Mouse (Mus musculus): Measurements from ENCODE around the gene Znrf3. TPM values are rescaled to one million over a fixed set of nuclear protein-coding genes. Genes with fewer than 3 reads are reported as not detected.

Gene Znrf3
- polyA plus RNA-seq, 1 experiment = 13.0 TPM

- Histone ChIP-seq H3K27ac (ENCODE audit: control insufficient read depth, insufficient read depth, low read depth, low read length) (no peak overlapping the region), H3K4me1 (ENCODE audit: control insufficient read depth, insufficient read depth, low read length) (no peaks in the 10 kb centered on the region), H3K4me3 (ENCODE audit: control insufficient read depth, low read depth, low read length) (no peak overlapping the region), H3K27me3 (ENCODE audit: control insufficient read depth, insufficient read depth, low read length) (no peaks in the 10 kb centered on the region), H3K36me3 (ENCODE audit: control insufficient read depth, insufficient read depth, low read length) (no peaks in the 10 kb centered on the region)
- TF ChIP-seq CTCF (IDR thresholded peaks at IDR 0.05; ENCODE audit: control insufficient read depth, insufficient read depth, insufficient replicate concordance, low read depth, low read length) (no peak), POLR2A (IDR thresholded peaks at IDR 0.05; ENCODE audit: control insufficient read depth, low read depth, low read length) (no peak)
Measured at GRCm38 (mm10) chr11:5354753-5355152, 89.9 kb downstream of the Znrf3 start.

GRCm38 (mm10) chr11:5353032-5353431 is 91.6 kb downstream of the Znrf3 start:
- Histone ChIP-seq H3K27me3 (ENCODE audit: control insufficient read depth, insufficient read depth, low read length) (no peaks in the 10 kb centered on the region), H3K4me3 (ENCODE audit: control insufficient read depth, low read depth, low read length) (no peak overlapping the region), H3K27ac (ENCODE audit: control insufficient read depth, insufficient read depth, low read depth, low read length) (no peak overlapping the region), H3K36me3 (ENCODE audit: control insufficient read depth, insufficient read depth, low read length) (no peaks in the 10 kb centered on the region), H3K4me1 (ENCODE audit: control insufficient read depth, insufficient read depth, low read length) (no peaks in the 10 kb centered on the region)
- TF ChIP-seq CTCF (IDR thresholded peaks at IDR 0.05; ENCODE audit: control insufficient read depth, insufficient read depth, insufficient replicate concordance, low read depth, low read length) = no peak
- TF ChIP-seq POLR2A (IDR thresholded peaks at IDR 0.05; ENCODE audit: control insufficient read depth, low read depth, low read length) = no peak

- Histone ChIP-seq H3K27ac (ENCODE audit: control insufficient read depth, insufficient read depth, low read depth, low read length) (no peak overlapping the region), H3K4me3 (ENCODE audit: control insufficient read depth, low read depth, low read length) (no peak overlapping the region), H3K4me1 (ENCODE audit: control insufficient read depth, insufficient read depth, low read length) (no peaks in the 10 kb centered on the region), H3K27me3 (ENCODE audit: control insufficient read depth, insufficient read depth, low read length) (no peaks in the 10 kb centered on the region), H3K36me3 (ENCODE audit: control insufficient read depth, insufficient read depth, low read length) (no peaks in the 10 kb centered on the region)
- TF ChIP-seq POLR2A (IDR thresholded peaks at IDR 0.05; ENCODE audit: control insufficient read depth, low read depth, low read length) (no peak), CTCF (IDR thresholded peaks at IDR 0.05; ENCODE audit: control insufficient read depth, insufficient read depth, insufficient replicate concordance, low read depth, low read length) (no peak)
Measured at GRCm38 (mm10) chr11:5349483-5349882, 95.2 kb downstream of the Znrf3 start.

- Histone ChIP-seq H3K36me3 (ENCODE audit: control insufficient read depth, insufficient read depth, low read length) (no peaks in the 10 kb centered on the region), H3K27me3 (ENCODE audit: control insufficient read depth, insufficient read depth, low read length) (no peaks in the 10 kb centered on the region), H3K4me1 (ENCODE audit: control insufficient read depth, insufficient read depth, low read length) (no peaks in the 10 kb centered on the region), H3K27ac (ENCODE audit: control insufficient read depth, insufficient read depth, low read depth, low read length) (no peak overlapping the region), H3K4me3 (ENCODE audit: control insufficient read depth, low read depth, low read length) (no peak overlapping the region)
- TF ChIP-seq CTCF (IDR thresholded peaks at IDR 0.05; ENCODE audit: control insufficient read depth, insufficient read depth, insufficient replicate concordance, low read depth, low read length) = no peak
- no peak for TF ChIP-seq POLR2A (IDR thresholded peaks at IDR 0.05; ENCODE audit: control insufficient read depth, low read depth, low read length)
Measured at GRCm38 (mm10) chr11:5346845-5347640, 97.6 kb downstream of the Znrf3 start.

- no peak overlapping the region for H3K27ac ChIP-seq (ENCODE audit: control insufficient read depth, insufficient read depth, low read depth, low read length)
- no peak overlapping the region for H3K4me3 ChIP-seq (ENCODE audit: control insufficient read depth, low read depth, low read length)
- H3K36me3 ChIP-seq (ENCODE audit: control insufficient read depth, insufficient read depth, low read length) = no peaks in the 10 kb centered on the region
- H3K27me3 ChIP-seq (ENCODE audit: control insufficient read depth, insufficient read depth, low read length) = no peaks in the 10 kb centered on the region
- H3K4me1 ChIP-seq (ENCODE audit: control insufficient read depth, insufficient read depth, low read length) = no peaks in the 10 kb centered on the region
- TF ChIP-seq POLR2A (IDR thresholded peaks at IDR 0.05; ENCODE audit: control insufficient read depth, low read depth, low read length) (no peak), CTCF (IDR thresholded peaks at IDR 0.05; ENCODE audit: control insufficient read depth, insufficient read depth, insufficient replicate concordance, low read depth, low read length) (no peak)
Measured at GRCm38 (mm10) chr11:5343748-5344147, 100.9 kb downstream of the Znrf3 start.

- H3K27me3 ChIP-seq (ENCODE audit: control insufficient read depth, insufficient read depth, low read length) = no peaks in the 10 kb centered on the region
- H3K4me1 ChIP-seq (ENCODE audit: control insufficient read depth, insufficient read depth, low read length) = no peaks in the 10 kb centered on the region
- H3K4me3 ChIP-seq (ENCODE audit: control insufficient read depth, low read depth, low read length) = no peak overlapping the region
- H3K36me3 ChIP-seq (ENCODE audit: control insufficient read depth, insufficient read depth, low read length) = no peaks in the 10 kb centered on the region
- TF ChIP-seq POLR2A (IDR thresholded peaks at IDR 0.05; ENCODE audit: control insufficient read depth, low read depth, low read length) (no peak), CTCF (IDR thresholded peaks at IDR 0.05; ENCODE audit: control insufficient read depth, insufficient read depth, insufficient replicate concordance, low read depth, low read length) (no peak)
- H3K27ac ChIP-seq (ENCODE audit: control insufficient read depth, insufficient read depth, low read depth, low read length) = no peak overlapping the region
Measured at GRCm38 (mm10) chr11:5339732-5340131, 104.9 kb downstream of the Znrf3 start.

- no peak for TF ChIP-seq CTCF (IDR thresholded peaks at IDR 0.05; ENCODE audit: control insufficient read depth, insufficient read depth, insufficient replicate concordance, low read depth, low read length)
- no peak for TF ChIP-seq POLR2A (IDR thresholded peaks at IDR 0.05; ENCODE audit: control insufficient read depth, low read depth, low read length)
- Histone ChIP-seq H3K27ac (ENCODE audit: control insufficient read depth, insufficient read depth, low read depth, low read length) (no peak overlapping the region), H3K4me3 (ENCODE audit: control insufficient read depth, low read depth, low read length) (no peak overlapping the region), H3K4me1 (ENCODE audit: control insufficient read depth, insufficient read depth, low read length) (no peaks in the 10 kb centered on the region), H3K36me3 (ENCODE audit: control insufficient read depth, insufficient read depth, low read length) (no peaks in the 10 kb centered on the region), H3K27me3 (ENCODE audit: control insufficient read depth, insufficient read depth, low read length) (no peaks in the 10 kb centered on the region)
Measured at GRCm38 (mm10) chr11:5336852-5337251, 107.8 kb downstream of the Znrf3 start.
